Mouse (Mus musculus): Measurements from ENCODE around the gene Zfp142.

The Zfp142 gene

DNA sequence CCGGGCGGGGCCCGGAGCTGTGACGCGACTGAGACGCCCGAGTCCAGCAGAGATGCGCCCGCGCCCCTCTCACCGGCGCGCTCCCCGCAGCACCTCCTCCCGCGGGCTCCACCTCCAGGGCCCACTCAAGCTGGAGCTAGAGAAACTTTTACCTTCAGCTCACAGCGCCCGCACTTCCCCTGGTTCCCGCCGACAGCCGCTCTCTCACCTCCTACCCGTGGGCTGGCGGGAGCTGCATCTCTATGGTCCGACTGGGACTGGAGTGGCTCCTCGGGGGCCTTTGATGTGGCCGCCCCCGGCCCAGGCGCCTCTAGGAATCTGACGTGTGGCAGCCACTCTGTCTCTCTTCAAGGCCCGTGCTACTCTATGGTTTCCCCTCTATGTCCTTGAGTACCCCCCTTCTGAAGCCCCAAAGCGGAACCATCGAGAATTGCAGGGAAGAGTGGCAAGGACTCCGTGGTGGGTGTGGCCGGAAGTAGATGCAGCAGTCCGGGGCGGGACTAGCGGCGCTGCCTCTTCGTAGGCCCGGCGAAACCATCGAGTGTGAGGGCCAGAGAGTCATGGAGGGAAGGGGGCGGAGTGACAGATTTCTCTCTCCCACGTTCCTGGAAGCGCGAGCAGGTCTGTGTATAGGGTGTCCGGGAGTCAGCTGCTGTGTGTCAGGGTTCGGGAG is at the start of gene Zfp142, which contains the start of gene Bcs1l:
Gene Zfp142 (minus strand): TSS at position 474 of the 673 bp plus-strand sequence.
Gene Bcs1l (plus strand): TSS at position 517 of the 673 bp plus-strand sequence.
- DNase-seq (ENCODE audit: low read depth, low spot score) = peak; percentile 100

GRCm38 (mm10) chr1:74632734-74633133 is 44.7 kb upstream of the Zfp142 start:
- no peak for DNase-seq (ENCODE audit: low read depth, low spot score)

GRCm38 (mm10) chr1:74628001-74628400 is 40.0 kb upstream of the Zfp142 start:
- DNase-seq (ENCODE audit: low read depth, low spot score) = no peak

DNA sequence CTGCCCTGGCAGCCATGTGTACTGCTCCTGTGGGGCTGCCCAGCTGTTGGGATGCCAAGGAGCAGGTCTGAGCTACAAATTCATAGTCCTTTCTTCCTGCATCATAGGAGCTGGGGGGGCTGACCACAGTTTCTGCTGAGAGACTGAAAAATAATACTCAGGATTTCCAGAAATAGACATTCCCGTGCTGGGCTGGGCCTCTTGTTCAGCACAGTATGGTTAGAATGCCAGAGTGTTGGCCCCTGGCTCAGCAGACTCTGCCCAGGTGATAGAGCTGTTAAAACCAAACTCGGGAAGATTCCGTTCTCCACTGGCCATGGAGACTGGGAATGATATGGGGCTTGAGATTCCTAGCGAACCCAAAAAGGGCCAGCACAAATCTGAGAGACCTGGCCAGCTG is 38.0 kb upstream of the Zfp142 start:
- DNase-seq (ENCODE audit: low read depth, low spot score) = no peak

DNA sequence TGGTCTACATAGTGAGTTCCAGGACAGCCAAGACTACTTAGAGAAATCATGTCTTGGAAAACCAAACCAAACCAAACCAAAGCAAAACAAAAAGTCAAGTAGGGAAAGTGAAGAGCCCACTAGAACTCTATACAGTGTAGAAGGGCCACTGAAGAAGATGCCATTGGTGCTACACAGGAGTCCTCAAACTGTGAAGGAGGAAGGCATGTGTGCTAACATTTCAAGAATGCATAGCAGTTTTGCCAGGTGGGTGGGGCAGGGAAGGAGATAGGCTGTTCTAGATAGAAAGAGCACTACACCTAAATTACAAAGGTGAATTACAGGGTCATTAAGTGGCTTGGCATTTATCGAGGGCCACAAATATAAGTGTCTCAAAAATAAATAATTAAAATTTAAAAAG is 36.1 kb upstream of the Zfp142 start:
- DNase-seq (ENCODE audit: low read depth, low spot score) = no peak

DNA sequence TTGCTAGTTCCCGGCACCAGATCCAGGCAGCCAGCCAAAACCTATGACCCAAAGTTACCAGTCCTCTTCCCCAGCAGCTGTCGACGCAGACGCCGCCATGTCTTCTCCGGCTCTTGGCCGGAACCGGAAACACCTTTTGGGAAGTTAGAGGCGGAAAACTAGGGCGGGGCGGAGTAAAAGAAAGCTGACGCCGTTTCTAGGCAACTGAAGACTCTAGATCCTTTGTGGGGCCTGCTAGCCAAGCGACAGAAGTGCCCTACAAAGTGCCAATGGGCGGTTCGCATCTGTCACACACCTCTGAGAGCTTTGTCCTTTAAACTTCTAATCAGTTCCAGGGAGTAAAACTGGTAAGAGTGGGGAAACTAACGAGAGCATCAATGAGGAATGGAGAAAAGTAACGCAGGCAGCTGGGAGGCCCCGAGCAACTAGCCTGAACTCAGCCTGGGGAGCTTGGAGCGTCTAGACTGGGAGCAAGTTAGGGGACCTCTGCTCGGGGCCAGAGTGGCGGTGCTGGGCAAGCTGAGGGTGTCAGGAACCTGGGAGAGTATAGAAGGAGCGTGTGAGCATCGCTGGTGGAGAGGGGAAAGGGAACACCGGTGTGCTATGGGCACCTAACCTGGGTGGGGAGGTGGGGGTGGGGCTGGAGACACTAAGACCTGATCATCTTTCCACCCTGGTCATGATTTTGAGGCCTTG is 13.4 kb upstream of the Zfp142 start, which contains the start of the genes Rnf25 and Stk36:
Gene Rnf25 (minus strand): TSS at position 131 of the 696 bp plus-strand sequence.
Gene Stk36 (plus strand): TSS at position 179 of the 696 bp plus-strand sequence.
- peak; percentile 94 for DNase-seq (ENCODE audit: low read depth, low spot score)

DNA sequence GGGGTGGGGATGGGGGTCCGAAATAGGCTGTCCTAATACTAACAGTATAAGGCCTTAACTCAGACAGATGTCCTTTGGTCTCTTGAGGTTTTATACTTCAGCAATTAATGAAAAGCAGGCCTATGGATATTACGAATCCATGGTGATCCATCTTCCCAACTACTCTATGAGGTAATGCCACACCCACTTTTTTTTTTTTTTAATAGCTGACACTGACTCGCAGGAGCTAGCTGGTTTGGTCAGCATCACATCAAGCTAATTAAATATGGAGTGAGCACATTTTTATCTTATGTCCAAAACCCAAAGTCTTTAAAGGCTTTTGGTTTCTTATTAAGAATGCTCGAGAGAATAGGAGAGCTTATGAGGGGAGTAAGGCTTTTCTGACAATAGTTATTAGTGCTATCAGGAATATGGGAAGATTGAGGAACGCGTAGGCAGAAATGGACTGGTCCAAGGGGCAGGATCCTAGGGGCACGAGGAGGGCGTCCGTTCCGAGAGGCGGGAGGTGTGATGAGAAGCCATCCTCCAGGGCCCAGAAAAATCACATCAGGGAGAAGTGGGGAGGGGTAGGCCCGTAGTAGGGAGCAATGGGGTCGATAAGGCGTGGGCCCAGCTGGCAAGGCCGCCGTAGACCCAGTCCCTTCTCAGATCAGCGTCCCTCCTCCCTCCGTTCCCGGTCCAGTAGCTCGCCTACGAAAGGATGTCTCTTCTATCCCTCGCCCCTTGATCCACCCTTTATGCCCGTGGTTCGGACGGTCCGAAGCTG is 12.6 kb upstream of the Zfp142 start:
- DNase-seq (ENCODE audit: low read depth, low spot score) = peak; percentile 18

DNA sequence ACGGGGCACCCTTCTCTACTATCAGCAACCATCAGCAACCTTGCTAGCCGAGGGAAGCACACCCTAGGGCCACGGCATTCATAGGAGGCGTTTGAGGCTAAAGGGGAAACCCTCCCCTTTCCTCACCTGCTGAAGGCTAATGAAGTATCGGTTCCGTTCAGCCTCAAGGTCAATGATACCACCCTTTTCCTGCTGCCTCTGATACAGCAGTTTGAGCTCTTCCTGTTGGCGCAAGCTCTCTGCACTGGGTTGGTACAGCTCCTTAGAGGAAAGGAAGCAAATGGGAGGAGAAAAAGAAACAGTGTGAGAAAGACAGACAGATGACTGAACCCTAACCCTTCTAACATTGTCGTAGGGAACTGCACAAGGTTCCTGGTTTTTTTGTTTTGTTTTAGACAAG is 6.4 kb upstream of the Zfp142 start:
- DNase-seq (ENCODE audit: low read depth, low spot score) = no peak

DNA sequence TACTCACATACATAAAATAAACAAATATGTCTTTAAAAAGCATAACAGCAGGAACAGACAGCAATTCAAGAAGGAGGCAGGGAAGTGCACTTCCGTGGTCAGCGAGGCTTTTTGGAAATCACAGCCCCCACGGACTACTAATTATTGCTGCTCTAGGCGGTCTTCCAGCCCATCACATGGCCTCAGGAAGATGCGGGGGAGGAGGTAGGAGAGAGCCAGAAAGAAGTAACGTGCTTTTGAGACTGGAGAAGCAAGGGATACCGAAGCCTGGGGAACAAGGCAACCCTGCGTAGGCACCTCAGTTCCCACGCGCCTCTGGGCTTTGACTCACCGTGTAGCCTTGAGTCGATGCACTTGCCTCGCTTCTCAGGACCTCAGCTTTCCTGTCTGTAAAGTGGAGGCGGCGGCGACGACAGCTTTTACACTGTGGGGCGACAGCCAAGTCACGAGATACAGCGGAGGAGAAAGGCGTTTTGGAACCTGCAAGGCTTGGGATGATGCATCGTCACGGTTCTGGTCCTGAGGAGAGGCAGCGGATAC is 743 bp downstream of the Zfp142 start:
- no peak for DNase-seq (ENCODE audit: low read depth, low spot score)

DNA sequence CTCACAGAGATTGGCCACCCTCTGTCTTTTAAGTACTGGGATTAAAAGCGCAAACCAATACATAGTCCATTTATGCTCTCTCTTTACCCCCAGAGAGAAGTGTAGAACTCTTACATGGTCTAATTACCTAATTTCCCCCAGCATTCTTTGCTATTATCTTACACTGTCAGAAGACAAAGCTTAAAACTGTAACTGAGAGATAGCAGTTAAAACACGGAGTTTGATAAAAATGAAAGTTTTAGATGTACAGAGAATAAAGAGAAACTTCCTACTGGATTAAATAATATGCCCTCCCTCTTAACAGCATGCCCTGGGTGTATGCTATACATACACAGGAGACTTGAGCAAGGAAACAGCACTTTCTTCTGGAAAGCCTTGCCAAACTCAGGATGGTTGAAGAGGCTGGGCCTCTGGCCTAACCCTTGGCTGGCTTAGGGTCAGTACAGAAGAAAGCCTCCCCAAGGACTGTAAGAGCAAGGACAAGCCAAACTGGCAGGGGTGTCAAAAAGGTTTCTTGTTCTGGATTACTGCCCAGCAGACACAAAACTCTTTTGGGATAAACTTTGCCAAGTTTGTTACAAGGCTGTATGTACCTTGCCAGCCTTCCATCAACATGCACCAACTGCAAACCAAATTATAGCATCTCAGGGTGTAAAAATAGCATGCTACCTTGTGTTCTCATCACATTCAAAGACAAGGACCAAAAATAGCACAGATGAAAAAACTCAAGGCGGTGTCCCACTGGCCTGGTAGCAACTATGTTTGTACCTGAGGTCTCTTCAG is 3.2 kb downstream of the Zfp142 start:
- DNase-seq (ENCODE audit: low read depth, low spot score) = no peak

GRCm38 (mm10) chr1:74582621-74583020 is 5.4 kb downstream of the Zfp142 start:
- peak; percentile 83 for DNase-seq (ENCODE audit: low read depth, low spot score)

DNA sequence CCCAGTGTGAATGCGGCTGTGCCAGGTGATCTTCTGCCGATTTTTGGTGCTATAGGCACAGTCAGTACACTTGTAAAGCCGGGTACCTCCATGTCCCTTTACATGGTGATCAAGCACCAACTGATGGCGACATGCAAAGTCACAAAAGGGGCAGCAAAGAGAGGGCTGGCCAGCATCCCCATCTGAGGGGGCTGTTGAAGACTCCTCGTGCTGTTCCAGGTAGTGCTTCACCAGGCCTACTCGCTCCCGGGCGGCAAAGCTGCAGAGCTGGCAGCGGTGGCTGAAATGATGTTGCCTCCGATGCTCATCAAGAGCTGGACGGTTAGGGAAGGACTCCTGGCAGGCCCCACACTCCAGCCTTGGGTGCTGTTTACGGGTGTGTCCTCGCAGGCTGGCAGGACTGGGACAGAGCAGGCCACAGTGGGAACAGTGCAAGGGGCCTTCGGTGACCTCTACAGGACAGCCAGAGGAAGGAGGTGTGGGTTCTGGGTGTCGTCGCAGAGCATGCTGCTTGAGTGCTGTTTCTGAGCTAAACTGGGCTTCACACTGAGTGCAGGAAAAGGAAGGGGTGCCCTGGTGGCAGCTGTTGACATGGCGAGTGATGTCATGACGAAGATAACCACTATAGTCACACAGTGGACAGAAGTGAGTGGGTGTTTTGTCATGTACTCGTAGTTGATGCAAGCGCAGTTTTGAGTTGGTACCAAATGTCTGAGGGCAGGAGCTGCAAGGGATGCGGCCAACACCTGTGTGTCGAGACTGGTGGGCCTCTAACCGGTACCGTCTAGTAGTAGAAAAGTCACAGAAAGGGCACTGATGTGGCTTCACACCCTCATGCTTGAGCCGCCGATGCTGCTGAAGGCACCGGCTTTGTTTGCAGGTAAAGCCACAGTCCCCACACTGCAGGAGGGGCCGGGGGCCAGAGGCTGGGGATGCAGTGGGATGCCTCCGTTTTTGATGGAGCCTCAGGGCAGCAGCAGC is 18.0 kb downstream of the Zfp142 start:
- DNase-seq (ENCODE audit: low read depth, low spot score) = no peak

GRCm38 (mm10) chr1:74565834-74566233 is 22.2 kb downstream of the Zfp142 start:
- DNase-seq (ENCODE audit: low read depth, low spot score) = no peak

GRCm38 (mm10) chr1:74559061-74559460 is 29.0 kb downstream of the Zfp142 start:
- DNase-seq (ENCODE audit: low read depth, low spot score) = no peak

GRCm38 (mm10) chr1:74544184-74544583 is 43.9 kb downstream of the Zfp142 start, which contains the start of gene Usp37:
Usp37 (minus strand) TSS chr1:74544284.
- no peak for DNase-seq (ENCODE audit: low read depth, low spot score)

DNA sequence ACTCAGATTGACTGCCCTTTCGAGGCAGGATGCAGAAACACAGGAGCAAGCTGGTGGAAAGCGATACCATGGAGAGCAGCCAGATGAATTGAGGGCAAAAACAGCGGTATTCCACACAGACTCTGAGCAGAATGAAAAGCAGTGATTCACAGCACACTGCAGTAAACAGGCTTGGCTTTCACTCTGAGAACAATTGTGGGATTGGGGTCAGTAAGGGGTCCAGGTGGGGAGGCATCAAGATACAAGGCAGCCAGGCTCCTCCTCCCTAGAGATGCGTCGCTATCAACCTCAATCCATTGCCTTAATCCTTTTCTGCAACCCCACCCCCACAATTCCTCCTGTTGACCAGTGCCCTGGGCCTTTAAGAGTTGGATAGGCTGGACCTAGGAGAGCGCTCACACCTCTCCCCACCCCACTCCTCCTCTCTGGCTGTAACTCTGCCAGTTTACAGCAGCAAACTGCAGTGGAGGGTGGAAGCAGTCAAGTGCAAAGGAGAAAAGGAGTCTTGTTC is 45.5 kb downstream of the Zfp142 start, which contains the start of gene Plcd4:
Gene Plcd4 (plus strand): TSS at position 438 of the 511 bp plus-strand sequence.
- DNase-seq (ENCODE audit: low read depth, low spot score) = peak; percentile 30

- DNase-seq (ENCODE audit: low read depth, low spot score) = no peak
These were observed 49.4 kb downstream of the Zfp142 start for GRCm38 (mm10) chr1:74538650-74539049.

GRCm38 (mm10) chr1:74528589-74528988 is 59.5 kb downstream of the Zfp142 start:
- no peak for DNase-seq (ENCODE audit: low read depth, low spot score)

GRCm38 (mm10) chr1:74524746-74525145 is 63.3 kb downstream of the Zfp142 start:
- no peak for DNase-seq (ENCODE audit: low read depth, low spot score)
